Mouse (Mus musculus) forebrain, embryonic 15.5 days (tissue): ENCODE measurements around the gene Chst11. TPM values are rescaled to one million over a fixed set of nuclear protein-coding genes. Genes with fewer than 3 reads are reported as not detected.
"Not testable (repeated sequence)": the region's sequence is repeated elsewhere in the genome, so short reads cannot be mapped to it uniquely, and the experiment has no call there.

Experiments used
- ATAC-seq: fragments of 200-750 bp; cut with Nextera tagmentation; replicated peaks from 2 replicates; pipeline ENCODE4 v1.8.0; 2017; ENCODE audit warnings: mild to moderate bottlenecking, moderate TSS enrichment, moderate library complexity
- H3K27ac ChIP-seq: fragments of 300-500 bp; sonication (generic); replicated peaks from 2 replicates; pipeline ENCODE4 v1.5.1; 2015; ENCODE audit warnings: mild to moderate bottlenecking, inconsistent platforms
- H3K27me3 ChIP-seq: fragments of 300-500 bp; sonication (generic); 2 replicates; pipeline ENCODE4 v1.6.1; 2015; ENCODE audit warnings: inconsistent platforms
- H3K36me3 ChIP-seq: fragments of 300-500 bp; sonication (generic); 2 replicates; pipeline ENCODE4 v1.6.1; 2015; ENCODE audit warnings: mild to moderate bottlenecking, inconsistent platforms
- H3K4me1 ChIP-seq: fragments of 300-500 bp; sonication (generic); 2 replicates; pipeline ENCODE4 v1.6.1; 2015; ENCODE audit warnings: inconsistent platforms
- H3K4me2 ChIP-seq: fragments of 300-500 bp; sonication (generic); replicated peaks from 2 replicates; pipeline ENCODE4 v1.6.1; 2015; ENCODE audit warnings: mild to moderate bottlenecking, inconsistent platforms
- H3K4me3 ChIP-seq: fragments of 300-500 bp; sonication (generic); 2 replicates; pipeline ENCODE4 v1.5.1; 2015; ENCODE audit warnings: mild to moderate bottlenecking, inconsistent platforms
- H3K9ac ChIP-seq: fragments of 300-500 bp; sonication (generic); replicated peaks from 2 replicates; pipeline ENCODE4 v1.6.1; 2015; ENCODE audit warnings: mild to moderate bottlenecking, inconsistent platforms
- H3K9me3 ChIP-seq: fragments of 300-500 bp; sonication (generic); 2 replicates; pipeline ENCODE4 v1.6.1; 2016; ENCODE audit warnings: inconsistent platforms
- WGBS: fragments of 180-500 bp; shearing (Covaris S2); methylation state at CpG from one replicate; pipeline ENCODE4 v1.1.7; 2015; ENCODE audit warnings: mixed read lengths; 5-methylcytosine and 5-hydroxymethylcytosine counted together
- polyA plus RNA-seq: library from polyadenylated mRNA; unstranded; fragments of >200 nt; fragmentation: Nextera tagmentation; extraction: Ambion mirVana; gene quantifications from 2 replicates; pipeline ENCODE4 v1.2.1, GENCODE M21; 2015

The Chst11 gene
- polyA plus RNA-seq, 1 experiment from 2014 or later, result 3.1 TPM

DNA sequence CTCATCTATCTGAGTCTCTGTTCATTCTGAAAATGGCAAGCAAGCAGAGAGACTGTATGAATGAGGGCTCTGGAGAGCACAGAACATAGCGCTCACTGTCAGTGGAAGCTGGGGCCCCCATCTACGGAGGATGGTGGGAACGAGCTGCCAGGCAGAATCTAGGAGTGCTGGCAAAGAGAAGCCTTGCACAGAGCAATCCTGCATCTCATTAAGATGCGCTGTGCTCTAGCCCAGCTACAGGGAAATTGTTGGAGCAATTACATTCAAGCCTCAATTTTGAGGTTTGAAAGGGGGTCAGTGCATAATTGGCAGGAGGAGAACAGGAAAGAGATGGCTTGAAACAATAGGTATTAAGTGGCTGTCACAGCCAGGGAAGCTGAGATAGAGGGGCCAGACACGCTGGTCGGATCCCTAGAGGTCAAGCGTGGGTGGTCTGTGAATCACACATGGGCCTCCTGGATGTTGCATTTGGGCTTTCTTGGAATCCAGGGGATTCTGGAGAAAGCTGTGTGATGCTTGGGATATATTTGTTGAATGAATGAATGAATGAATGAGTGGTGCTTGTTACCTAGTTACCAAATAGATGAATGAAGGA is 121.0 kb downstream of the Chst11 start:
- peak; percentile 88 for ATAC-seq
- no peaks in the 10 kb centered on the region; the same call in 1 of the 2 replicates for H3K27me3 ChIP-seq
- H3K9me3 ChIP-seq, result no peaks in the 10 kb centered on the region
- H3K36me3 ChIP-seq, result no peaks in the 10 kb centered on the region
- H3K4me2 ChIP-seq, result peak overlapping the region; percentile 5; the same call in 1 of the 2 replicates
- 3% methylated on average over 7 of the region's 7 CpGs for WGBS
- no peak overlapping the region for H3K4me3 ChIP-seq
- no peak overlapping the region; the same call in 1 of the 2 replicates for H3K9ac ChIP-seq
- H3K4me1 ChIP-seq, result peaks cover 80% of the 10 kb centered on the region
- peak overlapping the region; percentile 74 for H3K27ac ChIP-seq

- H3K4me3 ChIP-seq, result no peak overlapping the region
- WGBS, result 30% methylated on average over 8 of the region's 8 CpGs
- H3K27ac ChIP-seq, result peak overlapping the region; percentile 74
- no peak for ATAC-seq
- H3K27me3 ChIP-seq, result no peaks in the 10 kb centered on the region
- H3K9ac ChIP-seq, result no peak overlapping the region
- peaks cover 83% of the 10 kb centered on the region for H3K4me1 ChIP-seq
- H3K36me3 ChIP-seq, result no peaks in the 10 kb centered on the region
- H3K4me2 ChIP-seq, result no peak overlapping the region
- no peaks in the 10 kb centered on the region for H3K9me3 ChIP-seq
Measured at GRCm38 (mm10) chr10:83107385-83107784, 122.1 kb downstream of the Chst11 start.

DNA sequence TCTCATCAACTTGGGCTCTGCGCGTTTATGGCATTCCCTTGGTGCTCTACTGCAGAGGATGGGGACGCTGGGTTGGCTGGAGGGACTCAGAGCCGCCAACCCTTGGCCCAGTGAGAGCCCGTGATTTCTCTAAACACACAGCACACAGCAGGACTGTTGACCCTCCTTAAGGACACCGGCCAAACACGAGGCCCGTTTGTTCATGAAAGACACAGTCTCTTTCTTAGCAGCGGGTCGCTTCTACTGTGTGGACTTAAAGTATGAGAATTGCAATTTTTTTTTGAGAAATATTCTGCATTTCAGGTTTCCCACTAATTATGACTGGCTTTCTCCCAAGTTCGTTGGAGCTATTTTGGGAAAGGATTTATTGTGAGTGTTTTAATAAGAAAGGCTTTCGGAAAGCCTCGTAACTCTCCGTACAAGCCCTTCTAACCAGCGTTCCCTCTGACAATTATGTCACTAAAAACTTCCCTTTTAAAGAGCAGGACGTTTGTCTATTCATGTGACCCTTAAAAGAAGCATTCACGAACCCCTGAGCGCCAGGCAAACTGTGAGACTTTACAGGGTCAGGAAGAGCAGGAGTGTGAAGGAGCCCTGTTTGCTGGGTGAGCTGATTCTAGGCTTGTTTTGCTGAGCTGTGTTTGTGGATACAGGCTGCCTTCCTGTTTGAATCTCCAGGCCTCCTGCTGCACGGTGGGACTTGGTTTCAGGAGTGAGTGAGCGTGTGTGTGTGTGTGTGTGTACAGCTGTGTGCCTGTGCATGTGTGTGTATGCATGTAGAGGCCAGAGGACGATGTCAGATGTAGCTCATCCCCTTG is 122.8 kb downstream of the Chst11 start:
- peaks cover 83% of the 10 kb centered on the region for H3K4me1 ChIP-seq
- no peak overlapping the region for H3K4me2 ChIP-seq
- no peaks in the 10 kb centered on the region for H3K27me3 ChIP-seq
- WGBS, result 16% methylated on average over 21 of the region's 21 CpGs
- 0 out of 2 replicates have a peak, but pooled peaks have one; percentile 6 for ATAC-seq
- H3K27ac ChIP-seq, result peak overlapping the region; percentile 74
- no peaks in the 10 kb centered on the region for H3K9me3 ChIP-seq
- no peaks in the 10 kb centered on the region for H3K36me3 ChIP-seq
- H3K4me3 ChIP-seq, result no peak overlapping the region
- H3K9ac ChIP-seq, result no peak overlapping the region; the same call in 1 of the 2 replicates

DNA sequence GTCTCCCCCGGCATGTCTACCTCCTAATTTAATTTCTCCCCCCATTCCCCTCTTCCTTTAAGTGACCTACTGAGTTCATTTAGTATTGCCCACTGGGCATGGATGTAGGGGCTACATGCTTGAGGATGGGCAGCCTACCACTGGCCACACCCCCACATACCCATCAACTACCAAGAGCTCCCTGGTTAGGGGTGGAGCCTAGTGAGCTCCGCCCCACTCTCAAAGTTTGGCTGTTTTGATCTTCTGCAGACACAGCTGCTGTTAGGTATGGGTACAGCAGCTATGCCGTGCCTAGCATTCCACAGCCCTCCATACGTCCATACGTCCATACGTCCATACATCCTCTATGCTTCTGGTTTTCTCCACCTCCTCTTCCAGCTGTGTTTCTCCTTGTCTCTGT is 123.6 kb downstream of the Chst11 start:
- Histone ChIP-seq H3K27ac (peak overlapping the region; percentile 74; the same call in 1 of the 2 replicates), H3K4me2 (no peak overlapping the region), H3K27me3 (no peaks in the 10 kb centered on the region), H3K4me3 (no peak overlapping the region), H3K9ac (no peak overlapping the region), H3K4me1 (peaks cover 78% of the 10 kb centered on the region), H3K36me3 (no peaks in the 10 kb centered on the region), H3K9me3 (no peaks in the 10 kb centered on the region)
- WGBS, result 93% methylated on average over 6 of the region's 6 CpGs
- no peak for ATAC-seq

DNA sequence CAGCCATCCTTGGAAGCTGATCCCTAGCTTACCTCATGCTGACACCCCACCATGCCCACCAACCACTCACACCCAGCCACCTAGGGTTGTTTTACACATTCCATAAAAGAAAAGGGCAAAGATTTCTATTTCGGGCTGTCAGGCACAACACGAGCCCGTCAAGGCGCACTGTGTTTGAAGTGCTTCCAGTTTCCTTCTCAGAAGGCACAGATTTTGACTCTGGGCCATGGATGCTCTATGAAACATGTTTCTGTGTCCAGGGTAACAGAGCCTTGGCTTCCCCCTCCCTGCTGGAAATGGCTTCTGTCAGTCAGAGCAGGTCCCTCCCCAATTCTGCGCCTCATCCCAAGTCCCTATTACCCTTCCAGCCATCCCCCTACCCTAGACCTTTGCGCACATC is 125.7 kb downstream of the Chst11 start:
- Histone ChIP-seq H3K4me2 (no peak overlapping the region), H3K27ac (no peak overlapping the region), H3K36me3 (no peaks in the 10 kb centered on the region), H3K27me3 (no peaks in the 10 kb centered on the region), H3K9ac (no peak overlapping the region), H3K9me3 (no peaks in the 10 kb centered on the region), H3K4me1 (peaks cover 61% of the 10 kb centered on the region), H3K4me3 (no peak overlapping the region)
- no peak for ATAC-seq
- WGBS, result 73% methylated on average over 6 of the region's 6 CpGs

- Histone ChIP-seq H3K9me3 (no peaks in the 10 kb centered on the region), H3K4me2 (no peak overlapping the region), H3K27me3 (no peaks in the 10 kb centered on the region), H3K4me3 (no peak overlapping the region), H3K4me1 (peaks cover 61% of the 10 kb centered on the region), H3K27ac (no peak overlapping the region), H3K36me3 (no peaks in the 10 kb centered on the region), H3K9ac (no peak overlapping the region)
- 58% methylated on average over 4 of the region's 4 CpGs for WGBS
- no peak for ATAC-seq
Measured at GRCm38 (mm10) chr10:83112345-83112744, 127.0 kb downstream of the Chst11 start.

- Histone ChIP-seq H3K4me2 (no peak overlapping the region), H3K27me3 (no peaks in the 10 kb centered on the region), H3K27ac (no peak overlapping the region), H3K9ac (no peak overlapping the region), H3K36me3 (no peaks in the 10 kb centered on the region), H3K4me1 (peaks cover 52% of the 10 kb centered on the region), H3K4me3 (no peak overlapping the region), H3K9me3 (no peaks in the 10 kb centered on the region)
- 89% methylated on average over 5 of the region's 5 CpGs for WGBS
- no peak for ATAC-seq
Measured at GRCm38 (mm10) chr10:83114564-83114963, 129.3 kb downstream of the Chst11 start.

DNA sequence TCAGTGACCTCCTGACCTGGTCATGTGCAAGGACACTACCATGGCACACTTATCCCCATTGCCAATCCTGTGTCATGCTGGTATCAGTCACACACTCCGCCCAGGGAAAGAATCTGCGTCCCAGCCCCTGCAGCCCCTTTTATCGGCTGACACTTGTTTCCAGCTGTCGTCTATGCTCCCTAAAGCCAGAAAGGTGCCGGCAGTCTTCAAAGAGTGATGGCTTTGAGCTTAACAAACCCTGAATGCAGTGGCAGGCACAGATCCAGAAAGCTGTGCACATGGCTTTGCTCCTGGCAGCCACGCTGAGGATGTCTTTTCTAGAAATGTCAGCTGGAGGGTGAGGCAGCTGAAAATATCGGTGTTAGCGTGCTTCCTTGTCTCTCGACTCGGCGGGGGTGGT is 131.6 kb downstream of the Chst11 start:
- no peak for ATAC-seq
- H3K9me3 ChIP-seq, result no peaks in the 10 kb centered on the region
- 15% methylated on average over 11 of the region's 11 CpGs for WGBS
- H3K4me2 ChIP-seq, result no peak overlapping the region
- H3K4me1 ChIP-seq, result peaks cover 42% of the 10 kb centered on the region
- H3K27me3 ChIP-seq, result no peaks in the 10 kb centered on the region
- no peak overlapping the region for H3K4me3 ChIP-seq
- no peak overlapping the region for H3K9ac ChIP-seq
- no peaks in the 10 kb centered on the region for H3K36me3 ChIP-seq
- peak overlapping the region; percentile 20; the same call in 1 of the 2 replicates for H3K27ac ChIP-seq

DNA sequence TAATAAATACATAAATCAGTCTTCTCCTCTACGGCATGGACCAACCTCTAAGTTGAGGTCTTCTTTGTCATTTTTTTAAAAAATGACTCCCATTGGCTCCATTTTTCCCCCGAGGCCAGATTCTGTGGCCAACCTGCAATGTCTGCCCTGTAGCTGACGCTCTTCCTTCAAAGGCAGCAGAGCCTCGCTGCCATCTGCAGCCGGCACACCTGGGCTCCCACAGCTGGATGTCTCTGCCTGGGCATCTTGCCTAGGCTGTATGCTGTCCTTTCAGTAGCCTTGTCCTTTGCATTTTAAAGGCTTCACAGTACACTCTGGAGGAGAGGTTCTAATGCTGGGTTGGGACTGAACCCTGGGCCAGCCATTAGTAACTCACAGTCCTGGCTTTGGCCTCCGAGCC is 132.6 kb downstream of the Chst11 start:
- no peak for ATAC-seq
- Histone ChIP-seq H3K9ac (no peak overlapping the region), H3K4me3 (no peak overlapping the region), H3K9me3 (no peaks in the 10 kb centered on the region), H3K4me1 (peaks cover 32% of the 10 kb centered on the region), H3K36me3 (no peaks in the 10 kb centered on the region), H3K4me2 (no peak overlapping the region), H3K27ac (no peak overlapping the region), H3K27me3 (no peaks in the 10 kb centered on the region)
- WGBS, result 79% methylated on average over 6 of the region's 6 CpGs

DNA sequence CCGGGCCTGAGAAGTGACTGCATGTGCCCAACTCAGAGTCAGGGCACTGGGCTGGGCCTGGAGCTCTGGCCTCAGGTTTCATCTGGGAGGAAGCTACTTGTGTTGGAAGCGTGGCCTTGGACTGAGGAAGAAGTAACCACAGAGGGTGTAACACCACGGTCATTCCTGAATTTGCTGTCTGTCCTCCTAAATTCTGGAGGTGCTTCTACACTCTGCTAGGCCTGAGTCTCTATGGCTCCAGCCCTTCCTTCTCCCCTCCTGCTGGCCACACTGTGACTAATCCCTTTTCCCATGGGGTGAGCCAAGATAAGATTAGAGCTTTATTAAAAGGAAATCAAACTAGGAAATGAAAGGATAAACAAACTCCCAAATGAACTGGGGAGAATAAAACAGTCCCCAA is 133.3 kb downstream of the Chst11 start:
- 70% methylated on average over 3 of the region's 3 CpGs for WGBS
- H3K4me2 ChIP-seq, result no peak overlapping the region
- H3K4me3 ChIP-seq, result no peak overlapping the region
- H3K9ac ChIP-seq, result no peak overlapping the region
- no peaks in the 10 kb centered on the region for H3K9me3 ChIP-seq
- H3K27ac ChIP-seq, result no peak overlapping the region
- ATAC-seq, result no peak
- H3K27me3 ChIP-seq, result no peaks in the 10 kb centered on the region
- H3K4me1 ChIP-seq, result peaks cover 28% of the 10 kb centered on the region
- H3K36me3 ChIP-seq, result no peaks in the 10 kb centered on the region

- Histone ChIP-seq H3K27ac (no peak overlapping the region), H3K4me1 (peaks cover 28% of the 10 kb centered on the region), H3K27me3 (no peaks in the 10 kb centered on the region), H3K36me3 (no peaks in the 10 kb centered on the region), H3K9me3 (no peaks in the 10 kb centered on the region), H3K4me2 (no peak overlapping the region), H3K9ac (no peak overlapping the region), H3K4me3 (no peak overlapping the region)
- no peak for ATAC-seq
- WGBS, result 53% methylated on average over 10 of the region's 10 CpGs
Measured at GRCm38 (mm10) chr10:83119016-83119415, 133.7 kb downstream of the Chst11 start.

GRCm38 (mm10) chr10:83119461-83119860 is 134.2 kb downstream of the Chst11 start:
- WGBS, result 88% methylated on average over 8 of the region's 8 CpGs
- not testable (repeated sequence) for H3K27ac ChIP-seq, H3K9me3 ChIP-seq, H3K4me2 ChIP-seq, ATAC-seq, H3K4me3 ChIP-seq, H3K9ac ChIP-seq, H3K27me3 ChIP-seq, H3K36me3 ChIP-seq
- peaks cover 28% of the 10 kb centered on the region for H3K4me1 ChIP-seq
